Mouse (Mus musculus): ENCODE measurements around the gene Slc30a7. TPM values are rescaled to one million over a fixed set of nuclear protein-coding genes. Genes with fewer than 3 reads are reported as not detected.
A peak's percentile ranks its signal among the peaks of the same experiment; 100 is the strongest.

Gene Slc30a7
- polyA plus RNA-seq, 1 experiment from 2014 or later: 15.0 TPM

DNA sequence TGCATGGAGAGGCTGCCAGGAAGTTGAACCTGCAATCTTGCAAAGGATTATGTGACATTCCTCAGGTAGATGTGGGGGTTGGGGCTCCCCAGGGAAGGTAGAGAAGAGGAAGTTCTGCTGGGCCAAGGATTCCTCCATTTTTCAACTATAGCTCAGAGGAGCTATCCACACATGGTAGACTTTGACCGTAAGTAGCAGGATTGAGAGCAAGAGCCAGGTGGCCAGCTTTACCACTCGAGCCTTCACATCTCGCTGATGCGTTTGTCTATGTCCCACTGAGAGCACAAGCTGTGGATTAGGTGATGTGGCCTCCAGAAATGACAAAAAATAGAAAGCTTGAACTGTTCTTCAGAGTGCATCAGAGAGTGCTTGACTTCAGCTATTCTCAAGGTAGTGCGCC lies 11.9 kb upstream of the Slc30a7 start:
- no peaks in the 10 kb centered on the region for H3K9me3 ChIP-seq
- no peak for ATAC-seq (ENCODE audit: low read depth)
- H3K9ac ChIP-seq: no peak overlapping the region
- H3K27me3 ChIP-seq: no peaks in the 10 kb centered on the region
- no peak overlapping the region for H3K27ac ChIP-seq (replicated peaks)
- H3K36me3 ChIP-seq: 0 out of 2 replicates have a peak, but pooled peaks cover 4% of the 10 kb centered on the region
- WGBS: 97% methylated on average over 5 of the region's 5 CpGs
- H3K4me1 ChIP-seq (replicated peaks): 0 out of 2 replicates have a peak, but pooled peaks cover 6% of the 10 kb centered on the region
- no peak overlapping the region for H3K4me2 ChIP-seq
- H3K4me3 ChIP-seq: no peak overlapping the region

DNA sequence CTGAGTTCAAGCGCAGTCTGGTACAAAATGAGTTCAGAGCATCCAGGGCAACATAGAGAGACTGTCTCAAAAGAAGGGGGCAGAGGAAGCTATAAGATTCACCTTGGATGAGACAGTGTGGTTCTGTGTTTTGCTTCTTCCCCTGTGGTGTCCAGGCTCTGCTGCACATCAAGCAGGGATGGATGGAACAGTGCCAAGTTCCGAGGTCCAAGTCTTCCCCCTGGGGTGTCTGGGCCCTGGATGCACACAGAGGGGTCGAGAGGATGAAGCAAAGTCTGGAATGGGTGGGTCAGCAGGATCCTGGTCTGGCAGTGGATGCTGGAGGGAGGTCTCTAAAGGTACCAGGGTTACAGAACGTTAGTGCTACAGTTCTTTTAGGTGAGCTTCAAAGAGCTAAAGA lies 11.4 kb upstream of the Slc30a7 start:
- H3K4me1 ChIP-seq (replicated peaks): 0 out of 2 replicates have a peak, but pooled peaks cover 6% of the 10 kb centered on the region
- H3K4me3 ChIP-seq: no peak overlapping the region
- no peak overlapping the region for H3K9ac ChIP-seq
- H3K27ac ChIP-seq (replicated peaks): no peak overlapping the region
- 78% methylated on average over 4 of the region's 4 CpGs for WGBS
- H3K27me3 ChIP-seq: no peaks in the 10 kb centered on the region
- H3K9me3 ChIP-seq: no peaks in the 10 kb centered on the region
- no peaks in the 10 kb centered on the region for H3K36me3 ChIP-seq
- no peak overlapping the region for H3K4me2 ChIP-seq
- no peak for ATAC-seq (ENCODE audit: low read depth)

DNA sequence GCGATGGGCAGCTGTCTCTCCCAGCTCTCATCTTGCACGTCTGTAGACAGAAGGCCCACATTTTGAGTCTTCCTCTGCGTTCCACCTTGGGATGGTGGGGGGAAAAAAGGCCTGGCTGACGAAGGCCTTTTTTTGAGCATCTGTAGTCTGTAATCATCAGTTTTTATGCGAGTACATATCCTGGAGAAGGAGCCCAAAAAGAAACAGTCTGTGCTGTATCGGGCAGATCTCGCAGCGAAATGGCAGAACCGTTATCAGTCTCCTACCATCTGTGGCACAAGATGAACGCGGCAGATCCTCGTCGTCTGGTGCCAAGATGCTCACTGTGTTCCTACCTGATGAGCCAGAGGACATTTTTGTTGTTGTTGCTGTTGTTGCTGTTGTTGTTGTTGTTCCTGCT lies 8.9 kb upstream of the Slc30a7 start:
- no peak for ATAC-seq (ENCODE audit: low read depth)

DNA sequence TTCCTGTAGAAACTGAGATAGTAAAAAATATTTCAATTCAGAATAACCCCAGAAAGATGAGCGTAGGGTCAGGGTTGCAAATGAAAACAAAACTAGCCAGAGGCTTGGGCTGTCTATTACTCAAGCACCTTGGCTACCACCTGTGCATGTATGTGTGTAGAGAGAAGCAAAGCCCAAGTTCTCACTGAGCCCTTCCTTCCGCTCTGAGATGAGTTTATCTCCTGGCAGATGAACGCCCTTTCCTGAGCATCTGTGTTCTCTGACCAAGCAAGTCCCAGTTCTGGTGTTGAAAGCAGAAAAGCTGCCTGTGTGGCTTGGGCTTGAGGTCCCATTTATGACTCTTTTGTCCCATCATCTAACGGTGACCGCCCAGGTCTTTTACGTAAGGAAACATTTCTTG lies 7.7 kb upstream of the Slc30a7 start:
- no peak overlapping the region for H3K27ac ChIP-seq (replicated peaks)
- no peak overlapping the region for H3K9ac ChIP-seq
- no peak for ATAC-seq (ENCODE audit: low read depth)
- no peak overlapping the region for H3K4me3 ChIP-seq
- peaks cover 4% of the 10 kb centered on the region for H3K4me1 ChIP-seq (replicated peaks)
- no peaks in the 10 kb centered on the region for H3K9me3 ChIP-seq
- H3K4me2 ChIP-seq: no peak overlapping the region
- H3K27me3 ChIP-seq: no peaks in the 10 kb centered on the region
- WGBS: 89% methylated on average over 6 of the region's 6 CpGs
- no peaks in the 10 kb centered on the region for H3K36me3 ChIP-seq

More for the DNA sequence above, 8.9 kb upstream of the Slc30a7 start:
- WGBS: 89% methylated on average over 13 of the region's 13 CpGs
- Histone ChIP-seq H3K4me3 (no peak overlapping the region), H3K36me3 (no peaks in the 10 kb centered on the region), H3K27ac (replicated peaks) (no peak overlapping the region), H3K4me1 (replicated peaks) (no peaks in the 10 kb centered on the region), H3K9ac (peak overlapping the region; percentile 38; the same call in 1 of the 2 replicates), H3K27me3 (no peaks in the 10 kb centered on the region), H3K9me3 (no peaks in the 10 kb centered on the region), H3K4me2 (no peak overlapping the region)

DNA sequence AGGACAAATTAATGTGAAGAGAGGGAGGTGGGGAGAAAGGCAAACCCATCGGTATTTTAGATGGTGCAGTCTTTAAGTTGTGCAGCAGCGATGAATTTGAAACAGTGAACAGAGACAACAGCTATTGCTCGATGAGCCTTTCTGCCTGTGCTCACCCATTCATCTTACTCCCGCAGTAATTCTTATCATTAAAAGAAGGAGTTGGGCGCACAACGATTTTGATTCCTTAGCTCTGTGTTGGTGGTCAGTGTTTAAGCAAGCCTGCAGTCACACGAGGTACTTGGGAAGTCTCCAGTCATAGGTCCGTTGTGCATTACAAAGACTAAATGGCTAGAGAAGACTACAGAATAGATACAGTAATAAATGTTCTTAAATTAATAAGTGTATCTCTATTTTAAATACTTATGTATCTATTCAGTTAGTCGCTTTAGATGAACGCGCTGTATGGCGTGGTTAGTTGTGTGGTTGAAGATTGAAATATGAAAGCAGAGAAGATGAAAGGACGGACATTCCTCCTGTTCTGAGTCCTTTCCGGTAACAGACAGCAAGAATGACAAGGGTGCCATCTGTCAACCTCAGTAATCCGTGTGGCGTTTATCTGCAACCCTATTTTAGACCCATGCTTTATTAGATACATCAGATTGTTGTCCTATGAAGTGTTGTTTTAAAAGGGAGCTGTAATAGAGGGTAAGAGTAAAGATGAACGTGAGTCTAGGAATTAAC lies 2.6 kb upstream of the Slc30a7 start:
- Histone ChIP-seq H3K27me3 (no peaks in the 10 kb centered on the region), H3K27ac (replicated peaks) (no peak overlapping the region), H3K4me1 (replicated peaks) (peaks cover 29% of the 10 kb centered on the region), H3K4me2 (peak overlapping the region; percentile 92), H3K4me3 (peak overlapping the region; percentile 90), H3K36me3 (no peaks in the 10 kb centered on the region), H3K9me3 (no peaks in the 10 kb centered on the region), H3K9ac (peak overlapping the region; percentile 94; the same call in 1 of the 2 replicates)
- ATAC-seq (ENCODE audit: low read depth): no peak
- WGBS: 76% methylated on average over 17 of the region's 17 CpGs

DNA sequence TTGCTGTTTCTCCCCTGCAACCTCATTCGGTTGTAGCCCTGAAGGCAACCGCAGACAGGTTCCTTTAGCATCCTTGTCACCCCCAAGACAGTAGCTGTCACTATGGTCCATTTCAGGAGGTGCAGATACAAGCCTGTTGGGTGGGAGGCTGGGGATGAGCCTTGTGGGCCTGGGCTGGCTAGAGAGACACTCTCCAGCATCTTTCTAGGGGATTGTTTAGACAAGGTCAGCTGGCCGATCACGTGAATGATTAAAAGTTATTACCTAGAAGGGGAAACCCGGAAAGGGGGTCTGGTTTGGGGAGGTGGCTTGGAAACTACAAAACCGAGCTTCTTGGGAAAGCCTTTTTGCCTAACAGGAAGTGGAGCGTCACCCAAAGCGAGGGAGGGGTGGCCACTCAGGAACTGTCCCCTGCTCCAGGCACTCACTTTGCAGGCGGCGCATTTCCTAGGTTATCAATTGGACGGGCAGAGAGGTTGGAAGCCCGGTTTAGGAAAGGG lies 785 bp upstream of the Slc30a7 start:
- Histone ChIP-seq H3K9ac (peak overlapping the region; percentile 94), H3K9me3 (no peaks in the 10 kb centered on the region), H3K27me3 (no peaks in the 10 kb centered on the region), H3K36me3 (peaks cover 12% of the 10 kb centered on the region), H3K27ac (replicated peaks) (peak overlapping the region; percentile 91), H3K4me2 (peak overlapping the region; percentile 92), H3K4me3 (peak overlapping the region; percentile 90), H3K4me1 (replicated peaks) (peaks cover 29% of the 10 kb centered on the region)
- peak; percentile 79 for ATAC-seq (ENCODE audit: low read depth)
- under 1% methylated on average over 12 of the region's 12 CpGs for WGBS

DNA sequence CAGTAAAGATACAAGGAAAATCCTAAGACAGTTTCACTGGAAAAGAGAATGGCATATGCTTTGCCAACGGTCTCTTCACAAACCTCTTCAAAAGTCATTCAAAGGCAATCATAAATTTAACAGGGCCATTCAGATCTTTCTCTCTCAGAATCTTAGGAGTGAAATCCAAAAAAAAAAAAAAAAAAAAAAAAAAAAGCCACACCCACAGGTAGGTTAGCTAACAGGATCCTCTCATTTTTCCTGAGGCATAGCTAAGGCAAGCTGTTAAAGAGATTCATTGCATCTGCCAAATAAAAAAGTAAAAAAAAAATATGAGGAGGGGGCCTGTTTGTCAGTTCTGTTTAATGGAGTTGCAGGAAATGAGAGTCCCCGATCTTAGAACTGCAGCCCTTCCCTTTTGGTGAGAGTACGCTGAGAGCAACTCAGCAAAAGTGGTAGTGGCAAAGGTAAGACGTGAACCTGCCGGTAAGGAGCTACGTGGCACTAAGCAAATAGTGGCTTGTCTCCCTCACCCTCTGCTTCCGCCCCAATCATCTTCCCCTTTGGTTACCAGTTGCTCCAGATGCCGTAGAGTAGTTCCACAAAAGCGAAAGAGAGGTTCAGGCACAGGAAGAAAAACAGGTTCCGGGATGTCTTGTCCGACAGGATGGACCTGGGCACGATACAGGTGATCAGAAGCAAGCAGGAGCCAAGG lies 775 bp downstream of the Slc30a7 start:
- Histone ChIP-seq H3K4me2 (peak overlapping the region; percentile 92), H3K9me3 (no peaks in the 10 kb centered on the region), H3K36me3 (peaks cover 22% of the 10 kb centered on the region), H3K27me3 (no peaks in the 10 kb centered on the region), H3K9ac (peak overlapping the region; percentile 94), H3K4me1 (replicated peaks) (peaks cover 29% of the 10 kb centered on the region), H3K4me3 (peak overlapping the region; percentile 90), H3K27ac (replicated peaks) (peak overlapping the region; percentile 91)
- 5% methylated on average over 12 of the region's 12 CpGs for WGBS
- ATAC-seq (ENCODE audit: low read depth): no peak; the same call in 1 of the 2 replicates

DNA sequence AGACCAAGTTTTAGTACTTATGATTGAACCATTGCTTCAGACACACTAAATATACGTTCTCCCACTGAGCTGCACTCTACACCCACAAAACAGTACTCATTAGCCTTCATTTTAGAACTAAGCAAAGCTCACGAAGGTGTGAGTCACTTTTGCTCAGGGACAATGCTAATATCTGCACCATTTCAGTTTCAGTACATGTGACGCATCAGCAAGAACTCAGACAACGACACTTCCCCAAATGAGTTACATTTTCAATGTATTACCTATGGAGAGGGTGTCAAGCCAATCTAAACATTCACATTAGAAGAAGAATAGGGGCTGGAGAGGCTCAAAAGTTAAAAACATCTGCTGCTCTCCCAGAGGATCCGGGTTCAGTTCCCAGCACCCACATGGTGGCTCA lies 10.3 kb downstream of the Slc30a7 start:
- 87% methylated on average over 5 of the region's 5 CpGs for WGBS
- no peak overlapping the region for H3K27ac ChIP-seq (replicated peaks)
- H3K27me3 ChIP-seq: no peaks in the 10 kb centered on the region
- no peak for ATAC-seq (ENCODE audit: low read depth)
- no peak overlapping the region for H3K4me2 ChIP-seq
- H3K4me1 ChIP-seq (replicated peaks): no peaks in the 10 kb centered on the region
- no peak overlapping the region for H3K4me3 ChIP-seq
- no peak overlapping the region for H3K9ac ChIP-seq
- no peaks in the 10 kb centered on the region for H3K9me3 ChIP-seq
- H3K36me3 ChIP-seq: peaks cover 38% of the 10 kb centered on the region

DNA sequence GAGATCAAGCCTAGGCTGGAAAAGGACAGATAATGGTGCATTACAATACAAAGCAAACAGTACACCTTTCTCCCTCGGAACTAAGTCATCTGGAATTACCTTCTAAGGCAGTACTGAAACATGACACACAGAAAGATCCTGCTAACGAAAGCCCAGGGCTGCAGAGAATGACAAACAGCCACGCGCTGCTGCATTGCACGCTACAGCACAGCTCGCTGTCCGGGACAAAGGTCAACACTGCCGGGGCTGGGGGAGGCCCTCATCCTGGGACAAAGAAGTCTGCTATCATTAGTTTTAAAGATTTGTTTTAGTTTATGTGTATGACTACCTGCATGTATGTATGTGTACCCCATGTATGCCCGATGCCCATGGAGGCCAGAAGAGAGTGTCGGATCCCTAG lies 14.2 kb downstream of the Slc30a7 start:
- Histone ChIP-seq H3K27me3 (no peaks in the 10 kb centered on the region), H3K4me1 (replicated peaks) (no peaks in the 10 kb centered on the region), H3K4me2 (no peak overlapping the region), H3K9ac (no peak overlapping the region), H3K36me3 (peaks cover 33% of the 10 kb centered on the region), H3K27ac (replicated peaks) (no peak overlapping the region), H3K9me3 (no peaks in the 10 kb centered on the region), H3K4me3 (no peak overlapping the region)
- ATAC-seq (ENCODE audit: low read depth): no peak
- WGBS: 59% methylated on average over 10 of the region's 10 CpGs

DNA sequence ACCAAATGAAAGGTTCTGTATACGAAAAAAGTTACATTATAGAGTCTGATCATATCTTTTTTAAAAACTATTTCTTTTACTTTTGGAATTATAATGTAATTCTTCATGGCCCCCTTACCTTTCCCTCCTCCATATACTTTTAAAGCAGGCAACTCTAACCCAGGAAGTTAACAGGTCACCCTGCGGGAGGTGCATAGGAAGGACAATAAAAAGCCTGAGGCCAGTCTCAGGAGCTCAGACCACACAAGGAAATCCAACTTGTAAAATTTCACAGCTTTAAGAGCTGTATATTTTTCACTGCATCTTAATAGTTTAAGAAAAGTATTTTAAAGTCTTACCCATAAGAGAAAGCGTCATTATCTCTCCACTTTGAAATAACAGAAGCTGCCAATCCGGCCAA lies 14.6 kb downstream of the Slc30a7 start:
- ATAC-seq (ENCODE audit: low read depth): no peak
- Histone ChIP-seq H3K4me3 (no peak overlapping the region), H3K4me2 (no peak overlapping the region), H3K9ac (no peak overlapping the region), H3K27me3 (no peaks in the 10 kb centered on the region), H3K4me1 (replicated peaks) (no peaks in the 10 kb centered on the region), H3K36me3 (peaks cover 31% of the 10 kb centered on the region), H3K27ac (replicated peaks) (no peak overlapping the region), H3K9me3 (no peaks in the 10 kb centered on the region)
- 71% methylated on average over 4 of the region's 4 CpGs for WGBS

DNA sequence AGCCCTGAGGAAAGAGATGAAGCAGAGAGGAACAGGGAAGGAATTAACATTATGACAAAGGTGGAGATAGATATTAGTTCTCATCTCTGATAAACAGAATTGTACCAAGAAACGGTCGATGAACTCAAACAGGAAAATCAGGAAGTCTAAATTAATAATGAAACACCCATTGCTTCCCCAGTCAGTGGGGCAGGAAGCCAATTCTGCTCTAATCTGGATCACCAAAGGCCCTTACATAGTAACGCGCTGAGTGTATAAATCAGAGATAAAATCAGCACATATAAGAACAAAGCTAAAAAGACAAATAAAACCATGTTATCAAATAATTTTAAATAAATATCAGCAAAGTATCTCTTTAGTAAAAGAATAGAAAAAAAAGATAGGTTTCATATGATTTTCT lies 15.1 kb downstream of the Slc30a7 start:
- Histone ChIP-seq H3K9ac (no peak overlapping the region), H3K4me3 (no peak overlapping the region), H3K4me1 (replicated peaks) (no peaks in the 10 kb centered on the region), H3K27ac (replicated peaks) (no peak overlapping the region), H3K4me2 (no peak overlapping the region), H3K9me3 (no peaks in the 10 kb centered on the region), H3K36me3 (peaks cover 32% of the 10 kb centered on the region), H3K27me3 (no peaks in the 10 kb centered on the region)
- no peak for ATAC-seq (ENCODE audit: low read depth)
- 90% methylated on average over 4 of the region's 4 CpGs for WGBS

DNA sequence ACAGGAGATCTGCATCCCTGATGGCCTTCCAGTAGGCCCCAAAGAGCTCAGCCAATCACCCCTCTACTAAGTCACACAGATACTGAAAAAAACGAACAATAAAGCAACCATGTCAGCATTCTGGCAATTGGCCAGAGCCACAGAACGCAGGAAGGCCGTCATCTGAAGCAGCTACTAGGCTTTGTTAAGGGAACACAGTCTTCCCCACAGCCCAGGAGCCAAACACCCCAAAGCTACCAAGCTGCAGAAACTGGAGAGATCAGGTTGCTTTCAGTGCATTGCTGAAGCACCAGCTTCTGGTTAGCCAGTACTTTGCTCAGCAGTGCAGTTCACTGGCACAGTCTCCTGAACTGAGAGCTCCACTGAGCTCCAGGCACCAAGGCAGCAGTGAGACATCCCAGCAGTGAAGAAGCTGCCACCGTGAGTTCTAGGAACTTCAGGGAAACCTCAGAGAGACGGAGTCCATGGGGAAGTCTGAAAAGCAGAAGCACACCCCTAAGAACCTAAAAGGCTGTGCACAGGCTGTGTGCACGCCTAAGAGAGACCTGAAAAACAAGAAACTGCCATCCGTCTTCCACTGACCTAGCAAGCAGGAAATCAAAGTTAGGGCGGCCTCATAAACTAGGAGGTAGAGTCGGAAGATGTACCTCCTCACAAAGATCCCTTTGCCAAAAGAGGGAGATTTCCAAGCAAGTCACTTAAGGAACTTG lies 21.9 kb downstream of the Slc30a7 start:
- H3K9me3 ChIP-seq: no peaks in the 10 kb centered on the region

More for the DNA sequence above, 21.9 kb downstream of the Slc30a7 start:
- H3K4me3 ChIP-seq: no peak overlapping the region
- peaks cover 3% of the 10 kb centered on the region; the same call in 1 of the 2 replicates for H3K4me1 ChIP-seq (replicated peaks)
- no peak for ATAC-seq (ENCODE audit: low read depth)
- peak overlapping the region; percentile 12; the same call in 1 of the 2 replicates for H3K9ac ChIP-seq
- H3K36me3 ChIP-seq: peaks cover 72% of the 10 kb centered on the region
- no peak overlapping the region for H3K27ac ChIP-seq (replicated peaks)
- no peaks in the 10 kb centered on the region for H3K27me3 ChIP-seq
- no peak overlapping the region for H3K4me2 ChIP-seq
- WGBS: 82% methylated on average over 9 of the region's 9 CpGs

All from neural tube, embryonic 13.5 days (tissue).